Mouse (Mus musculus) frontal cortex, adult (tissue): Measurements from ENCODE around the gene Gamt.

Experiments
- ATAC-seq: cut with Nextera tagmentation; 2 replicates; pipeline ENCODE4 v1.9.2; 2017; ENCODE audit warnings: mild to moderate bottlenecking, moderate library complexity, mixed read lengths; ENCODE audit not compliant: low TSS enrichment

Gene Gamt

GRCm38 (mm10) chr10:80260642-80261584 lies at the start of gene Gamt, which contains the start of gene Dazap1:
Gamt (minus strand) TSS chr10:80261012.
Dazap1 (plus strand) TSS chr10:80261486.
- peak; percentile 38 for ATAC-seq

DNA sequence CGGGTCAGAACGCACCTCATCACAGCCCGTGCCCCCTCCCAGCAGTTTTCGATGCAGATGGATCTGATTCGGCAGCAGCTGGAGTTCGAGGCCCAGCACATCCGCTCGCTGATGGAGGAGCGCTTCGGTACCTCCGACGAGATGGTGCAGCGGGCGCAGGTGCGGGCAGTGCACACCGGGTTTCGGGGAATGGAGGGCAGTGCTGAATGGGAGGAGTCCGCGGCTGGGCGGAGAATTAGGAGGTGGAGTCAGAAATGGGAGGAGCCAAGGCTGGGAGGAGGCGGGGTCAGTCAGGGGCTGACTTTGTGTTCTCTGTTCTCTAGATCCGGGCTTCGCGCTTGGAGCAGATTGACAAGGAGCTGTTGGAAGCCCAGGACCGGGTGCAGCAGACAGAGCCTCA lies 44.0 kb upstream of the Gamt start:
- no peak for ATAC-seq

DNA sequence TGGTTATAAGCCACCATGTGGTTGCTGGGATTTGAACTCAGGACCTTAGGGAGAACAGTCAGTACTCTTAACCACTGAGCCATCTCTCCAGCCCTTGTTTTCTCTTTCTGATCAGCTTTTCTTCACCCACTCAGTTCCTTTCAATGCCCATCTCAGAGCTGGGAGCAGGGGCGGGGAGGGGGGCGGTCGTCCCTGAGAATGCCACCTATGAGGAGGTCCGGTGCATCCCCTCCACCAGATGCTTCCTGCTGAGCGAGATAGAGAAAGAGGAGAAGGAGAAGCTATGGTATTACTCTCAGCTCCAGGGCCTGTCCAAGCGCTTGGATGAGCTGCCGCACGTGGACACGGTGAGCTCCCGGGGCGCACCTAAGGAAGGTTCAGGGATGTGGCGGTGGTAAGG lies 43.6 kb upstream of the Gamt start:
- no peak for ATAC-seq

- 0 out of 2 replicates have a peak, but pooled peaks have one; percentile 8 for ATAC-seq
Observed at GRCm38 (mm10) chr10:80302471-80302881, 41.7 kb upstream of the Gamt start.

DNA sequence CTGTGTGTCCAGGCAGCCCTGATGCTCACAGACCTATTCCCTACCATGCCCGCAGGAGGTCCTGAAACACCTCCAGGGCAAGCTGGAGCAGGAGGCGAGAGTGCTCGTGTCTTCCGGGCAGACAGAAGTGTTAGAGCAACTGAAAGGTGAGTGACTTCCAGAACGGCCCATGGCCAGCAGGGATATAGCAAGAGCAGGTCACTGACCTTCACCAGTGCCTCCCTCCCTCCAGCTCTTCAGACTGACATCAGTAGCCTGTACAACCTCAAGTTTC lies 41.2 kb upstream of the Gamt start:
- no peak for ATAC-seq

DNA sequence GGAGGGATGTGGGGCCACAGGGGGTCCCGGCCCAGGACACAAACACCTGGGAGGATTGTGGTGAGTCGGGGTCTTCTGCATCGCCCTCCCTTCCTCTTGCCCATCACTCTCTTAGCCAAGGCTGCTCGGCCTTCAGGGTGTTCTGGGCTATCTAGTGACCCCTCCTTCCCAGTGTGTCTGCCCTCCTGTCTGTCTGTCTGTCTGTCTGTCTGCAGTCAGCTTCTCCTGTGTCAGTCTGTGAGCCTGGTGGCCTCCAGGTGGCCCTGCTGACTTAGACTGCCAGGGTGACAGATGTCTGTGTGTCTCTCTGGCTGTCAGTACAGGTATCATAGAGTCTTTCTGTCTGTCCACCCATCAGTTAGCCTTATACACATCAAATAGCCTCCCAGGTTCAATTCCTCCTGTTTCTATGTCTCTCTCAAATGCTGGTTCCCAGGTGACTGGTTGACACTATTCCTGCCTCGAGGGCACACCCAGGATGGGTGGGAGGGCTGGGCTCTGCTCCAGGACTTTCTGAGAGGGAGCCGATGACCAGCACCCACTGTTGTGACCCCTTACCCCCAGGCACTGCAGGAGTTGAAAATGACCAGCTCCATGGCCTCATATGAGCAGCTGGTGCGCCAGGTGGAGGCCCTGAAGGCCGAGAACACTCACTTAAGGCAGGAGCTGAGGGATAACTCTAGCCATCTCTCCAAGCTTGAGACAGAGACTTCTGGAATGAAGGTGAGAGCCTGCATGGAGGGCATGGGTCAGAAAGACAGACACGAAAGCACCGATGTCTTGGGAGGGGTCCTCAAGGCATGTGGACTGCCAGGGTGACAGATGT lies 40.7 kb upstream of the Gamt start:
- ATAC-seq = no peak

DNA sequence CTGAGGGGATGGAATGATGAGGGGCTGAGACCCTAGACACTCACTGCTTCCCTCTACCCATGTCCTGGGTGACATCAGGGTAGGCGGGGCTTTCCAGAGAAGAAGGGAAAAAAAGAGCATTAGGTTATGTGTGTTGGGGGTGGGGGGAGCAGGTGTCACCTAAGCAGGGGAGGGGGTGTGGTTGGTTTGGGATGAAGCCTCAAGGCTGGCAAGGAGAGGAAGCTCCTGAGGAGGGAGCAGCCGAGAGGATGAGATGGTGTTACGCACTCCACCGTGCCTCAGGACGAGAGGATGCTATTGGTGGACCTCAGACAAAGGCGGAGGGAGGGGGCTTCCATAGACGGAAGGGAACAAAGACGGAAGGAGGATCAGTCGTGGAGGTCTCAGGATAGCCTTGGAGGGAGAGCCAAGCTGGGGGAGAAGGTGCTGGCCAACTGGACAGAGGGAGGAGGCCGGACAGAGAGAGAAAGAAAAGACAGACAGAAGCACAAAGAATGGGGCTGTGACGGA lies 39.9 kb upstream of the Gamt start:
- ATAC-seq = no peak

DNA sequence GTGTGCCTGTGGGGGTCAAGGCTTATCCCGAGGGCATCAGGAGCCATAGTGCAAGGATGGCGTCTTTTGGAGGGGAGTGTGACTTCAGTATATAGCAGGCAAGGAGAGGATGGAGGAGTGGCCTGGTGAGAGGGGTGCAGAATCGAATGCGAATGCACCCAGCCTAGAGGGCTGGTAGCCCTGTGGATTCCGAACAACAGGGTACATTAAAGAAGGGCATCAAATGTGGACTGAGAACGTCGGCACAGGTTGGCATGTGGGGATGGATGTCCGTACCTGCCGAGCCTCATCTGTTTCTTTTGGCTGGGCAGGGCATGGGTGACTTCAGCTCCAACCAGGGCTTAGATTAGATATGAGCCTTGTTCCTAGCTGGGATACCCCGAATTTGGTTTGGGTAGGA lies 39.0 kb upstream of the Gamt start:
- no peak for ATAC-seq

DNA sequence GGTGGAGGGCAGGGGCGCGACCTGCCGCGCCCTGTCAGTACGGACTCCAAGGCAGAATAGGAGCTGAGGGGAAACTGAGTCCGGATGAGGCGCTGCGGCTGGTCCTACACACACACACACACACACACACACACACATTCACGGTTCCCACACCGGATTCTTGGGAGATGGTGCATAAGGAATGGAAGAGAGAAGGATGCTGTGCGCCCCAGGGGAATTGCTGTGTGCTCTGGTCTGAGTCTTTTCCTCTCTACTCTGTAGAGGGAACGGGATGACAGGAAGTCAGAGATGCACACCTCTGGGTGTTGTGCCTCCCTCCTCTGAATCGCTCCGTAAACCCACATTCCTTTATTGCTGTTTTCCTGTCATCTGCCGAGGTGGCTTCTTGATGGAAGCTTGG lies 38.5 kb upstream of the Gamt start:
- peak; percentile 11; the same call in 1 of the 2 replicates for ATAC-seq

DNA sequence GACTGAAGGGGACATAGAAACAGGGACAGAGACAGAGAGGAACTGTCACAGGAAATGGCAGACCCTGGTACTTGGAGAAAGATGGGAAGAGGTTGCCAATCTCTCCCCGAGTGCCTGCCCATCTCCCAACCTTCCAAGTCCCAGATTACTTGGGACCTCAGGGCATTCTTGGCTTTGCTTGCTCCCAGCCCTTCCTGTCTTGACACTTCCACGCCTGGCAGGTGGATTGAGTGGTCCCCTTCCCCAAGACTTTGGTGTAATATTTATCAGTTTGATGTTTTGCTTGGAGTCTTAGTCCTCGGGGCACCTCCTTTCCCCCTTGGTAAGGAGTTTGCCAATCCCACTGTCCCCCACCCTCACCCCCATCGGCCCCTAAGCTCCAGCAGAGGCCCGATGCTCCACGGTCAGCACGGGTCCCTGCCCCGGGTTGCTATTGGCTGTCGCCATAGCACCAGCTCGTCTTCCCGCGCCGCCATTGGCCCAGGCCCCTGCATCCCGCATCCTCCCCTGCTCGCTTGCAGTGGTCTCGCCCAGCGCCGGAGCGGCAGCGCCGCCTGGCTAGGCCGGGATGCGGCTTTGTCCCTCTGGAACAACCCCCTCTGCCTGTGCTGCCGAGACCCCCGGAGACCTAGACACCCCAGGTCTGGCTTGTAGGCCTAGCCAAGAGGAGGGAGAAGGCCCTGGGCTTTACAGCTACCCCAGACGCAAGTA lies 37.9 kb upstream of the Gamt start:
- peak; percentile 67 for ATAC-seq

DNA sequence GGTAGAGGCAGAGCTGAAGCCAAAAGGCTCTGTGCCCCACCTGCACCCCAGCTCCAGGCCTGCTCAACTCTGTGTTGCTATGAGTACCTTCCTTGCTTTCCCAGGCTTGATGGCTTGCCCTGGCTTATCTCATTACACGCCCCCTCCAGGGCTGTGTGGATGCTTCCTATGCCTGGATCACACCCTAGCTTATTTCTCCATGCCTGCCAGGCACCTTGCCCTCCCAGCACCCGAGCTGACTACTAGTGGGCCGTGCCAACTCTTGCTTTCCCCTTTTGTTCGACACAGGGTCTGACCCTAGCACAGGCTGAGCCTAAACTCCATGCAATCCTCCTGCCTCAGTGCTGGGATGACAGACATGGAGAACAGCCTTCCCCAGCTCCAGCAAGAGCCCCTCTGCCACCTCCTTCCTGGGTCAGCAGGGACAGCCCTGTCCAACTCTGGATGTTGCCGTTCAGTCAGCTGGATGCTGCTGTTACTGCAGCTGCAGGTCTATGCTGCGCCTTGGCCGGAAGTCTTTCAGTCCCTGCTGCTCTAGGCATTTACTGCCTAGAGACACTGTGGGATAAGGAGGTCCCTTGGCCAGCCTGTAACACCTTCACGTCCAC lies 36.8 kb upstream of the Gamt start:
- ATAC-seq = no peak

DNA sequence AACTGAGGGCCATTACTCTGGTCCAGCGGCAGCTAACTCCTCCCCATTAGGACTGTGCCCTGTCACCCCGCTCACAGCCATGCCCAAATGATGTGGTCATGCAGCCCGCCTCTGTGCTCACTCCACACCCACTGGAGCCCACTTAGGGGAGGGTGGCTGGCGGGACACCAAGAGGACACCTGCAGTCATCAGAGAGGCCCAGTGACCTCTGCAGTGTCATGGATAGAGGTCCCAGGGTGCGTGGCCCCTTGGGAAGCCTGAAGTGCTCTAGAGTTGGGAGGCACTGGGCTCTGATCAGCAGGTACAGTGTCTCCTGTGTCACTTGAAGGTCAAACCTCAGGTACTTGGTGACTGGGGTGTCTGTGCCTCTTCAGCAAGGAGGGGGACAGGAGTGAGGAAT lies 36.0 kb upstream of the Gamt start:
- no peak for ATAC-seq

DNA sequence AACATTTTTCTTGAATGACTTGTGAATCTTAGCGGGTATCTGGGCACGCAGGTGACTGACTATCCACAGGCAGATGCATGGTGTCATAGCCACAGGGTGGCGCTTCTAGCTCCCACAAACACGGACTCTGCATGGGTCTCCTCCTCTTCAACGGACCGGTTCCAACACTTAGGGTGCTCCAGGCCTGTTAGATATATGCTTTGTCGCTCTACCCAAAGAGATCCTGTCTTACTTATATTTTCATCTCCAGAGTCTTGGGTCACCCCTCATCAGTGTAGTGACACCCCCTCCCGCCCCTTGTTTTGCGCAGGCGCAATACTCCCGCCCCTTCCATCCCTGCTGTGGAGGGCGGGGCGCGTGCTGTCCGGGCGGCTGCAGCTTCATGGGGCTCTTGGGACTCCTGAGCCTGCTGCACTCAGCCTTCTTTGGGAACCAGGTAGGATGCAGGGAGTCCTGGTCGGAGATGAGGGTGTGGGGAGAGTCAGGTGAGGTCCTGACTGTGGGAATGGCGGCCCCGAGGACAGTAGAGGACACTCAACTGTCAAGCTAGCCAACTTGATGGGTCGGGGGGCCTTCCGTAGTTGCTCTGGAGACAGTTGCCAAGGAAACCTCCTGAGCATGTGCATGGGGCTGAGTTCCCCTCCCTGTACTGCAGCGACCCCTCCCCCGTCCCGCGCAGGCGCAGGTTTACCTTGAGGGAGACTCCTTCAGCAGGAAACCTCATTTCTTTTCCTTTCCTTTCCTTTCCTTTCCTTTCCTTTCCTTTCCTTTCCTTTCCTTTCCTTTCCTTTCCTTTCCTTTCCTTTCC lies 35.0 kb upstream of the Gamt start, which contains the start of gene Apc2:
TSS of gene Apc2 (plus strand) at position 360 of the 808 bp plus-strand sequence.
- peak; percentile 42 for ATAC-seq

DNA sequence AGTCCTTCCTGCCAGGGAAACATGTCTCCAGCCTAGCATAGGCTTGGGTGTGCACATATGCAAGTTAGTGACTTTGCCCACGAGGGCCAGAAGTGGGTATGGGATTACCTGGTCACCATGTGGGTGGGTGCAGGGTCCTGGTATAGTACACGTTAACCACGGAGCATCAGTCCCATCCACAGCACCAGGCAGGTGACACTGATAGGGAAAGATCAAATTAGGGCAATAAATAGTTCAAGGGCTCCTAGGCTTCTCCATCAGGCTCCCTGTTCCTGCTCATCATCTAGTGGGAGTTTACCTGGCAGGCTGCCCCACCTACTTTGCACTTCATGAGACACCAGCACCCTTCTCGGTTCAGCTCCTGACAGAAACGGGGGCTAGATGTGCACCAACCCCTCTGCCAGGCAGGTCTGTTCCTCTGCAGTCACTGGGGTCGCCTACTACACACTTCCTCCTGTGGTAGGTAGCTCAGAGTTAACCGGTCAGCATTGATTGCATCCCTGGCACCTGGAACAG lies 34.0 kb upstream of the Gamt start:
- no peak for ATAC-seq

- ATAC-seq = no peak
Observed at GRCm38 (mm10) chr10:80294311-80294710, 33.5 kb upstream of the Gamt start.

- no peak for ATAC-seq
Observed at GRCm38 (mm10) chr10:80293325-80293724, 32.5 kb upstream of the Gamt start.

- peak; percentile 76 for ATAC-seq
Observed at GRCm38 (mm10) chr10:80292251-80293146, 31.7 kb upstream of the Gamt start, which contains the start of gene Rps15. Rps15 (plus strand) TSS chr10:80292453.

DNA sequence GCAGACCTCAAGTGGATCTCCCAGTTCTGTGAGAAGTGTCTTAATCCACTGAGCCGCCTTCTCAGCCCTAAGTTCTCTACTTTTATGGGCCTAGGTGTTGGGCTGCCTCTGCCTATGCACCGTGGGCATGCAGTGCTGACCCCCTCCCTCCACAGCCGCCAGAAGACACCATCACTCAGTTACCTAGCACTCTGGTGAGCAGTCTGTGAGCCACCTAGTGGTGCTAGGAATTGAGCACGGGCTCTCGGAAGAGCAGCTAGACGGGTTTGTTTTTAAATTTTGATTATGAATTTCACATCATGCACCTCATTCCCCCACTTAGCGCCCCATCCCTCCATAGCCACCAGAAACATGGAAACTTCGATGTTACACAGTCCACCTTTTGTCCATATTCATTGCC lies 27.8 kb upstream of the Gamt start:
- no peak for ATAC-seq

DNA sequence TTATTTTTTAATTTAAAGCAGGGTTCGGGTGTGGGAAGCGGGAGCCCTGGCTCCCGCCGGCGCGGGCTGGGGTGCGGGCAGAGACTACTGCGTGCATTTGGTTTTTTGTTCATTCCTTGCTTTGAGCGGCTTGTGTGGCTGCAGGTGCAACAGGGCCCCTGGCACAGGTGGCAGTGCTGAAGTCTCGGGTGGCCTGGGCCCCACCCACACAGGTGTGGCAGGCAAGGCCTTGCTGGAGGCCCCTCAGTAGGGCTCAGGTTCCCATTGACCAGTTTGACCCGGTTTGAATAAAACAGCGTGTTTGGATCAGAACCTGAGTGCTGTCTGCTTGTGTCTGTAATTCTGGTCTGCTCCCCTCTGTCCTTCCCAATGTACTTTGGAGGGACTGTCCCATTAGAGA lies 27.3 kb upstream of the Gamt start:
- no peak for ATAC-seq
